Comparison of ENCODE assay signal across 25 mouse cellular contexts in the genomic region with DNA sequence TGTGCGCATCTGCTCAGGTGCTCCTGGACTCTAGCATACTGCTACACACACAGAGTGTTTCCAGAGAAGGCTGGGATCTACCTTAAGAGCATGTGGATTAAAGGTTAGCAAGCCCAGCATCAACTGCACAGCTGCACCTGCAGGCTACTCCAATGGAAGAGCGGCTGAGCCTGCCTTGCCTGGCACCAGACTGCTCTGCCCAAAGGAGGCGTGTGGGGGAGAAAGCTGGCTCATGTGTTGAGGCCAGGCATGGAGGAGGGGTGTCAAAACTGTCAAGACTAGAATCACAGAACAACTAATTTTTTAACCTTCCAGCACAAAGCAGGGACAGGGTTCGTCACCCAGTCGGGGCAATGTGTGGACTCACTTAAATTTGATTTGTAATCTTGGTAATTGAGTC. TPM values are rescaled to one million over a fixed set of nuclear protein-coding genes. Genes with fewer than 3 reads are reported as not detected.
"Had no signal": no experiment of that assay in that cellular context is flagged by ENCODE, and none has a peak within 500 bp of the region (broad histone marks: within the 10 kb centered on the region; RNA-seq: fewer than 3 reads in every experiment).

No protein-coding gene starts in this region.

- ATAC-seq: intestine, embryonic 16.5 days; midbrain, embryonic 13.5 days; midbrain, embryonic 16.5 days had no signal

- H3K9me3 ChIP-seq: lung, embryonic 15.5 days had no signal

- H3K4me3 ChIP-seq: lung, embryonic 15.5 days; megakaryocyte, embryonic 14.5 days; midbrain, embryonic 10.5 days; midbrain, embryonic 13.5 days; myocyte had no signal

- H3K4me1 ChIP-seq: lung, embryonic 15.5 days; megakaryocyte, embryonic 14.5 days; midbrain, embryonic 10.5 days; midbrain, embryonic 13.5 days had no signal

- H3K36me3 ChIP-seq: lung, embryonic 15.5 days; midbrain, embryonic 10.5 days; midbrain, embryonic 13.5 days had no signal

- H3K27me3 ChIP-seq: lung, embryonic 15.5 days; midbrain, embryonic 13.5 days had no signal

- H3K27ac ChIP-seq: liver, embryonic 14.5 days; lung, embryonic 15.5 days; midbrain, embryonic 10.5 days; midbrain, embryonic 13.5 days; stomach, postnatal 0 days had no signal

- H3K9ac ChIP-seq: liver, embryonic 14.5 days; lung, embryonic 15.5 days; midbrain, embryonic 13.5 days had no signal

- H3K4me2 ChIP-seq: lung, embryonic 15.5 days; midbrain, embryonic 13.5 days had no signal

- DNase-seq: kidney, adult 18-20 months; kidney, postnatal 10 days; kidney, postnatal 36 days; left cerebral cortex, postnatal 4 days; lung, adult 18-20 months; lung, postnatal 10 days; lung, postnatal 36 days; thymus, adult 18-20 months; thymus, postnatal 36 days had no signal

RNA-seq across cellular contexts. Expression of gene 1700024G13Rik, which starts 23.9 kb away (rescaled TPM):
- polyA plus RNA-seq: intestine, embryonic 16.5 days; kidney, embryonic 14.5 days; limb, embryonic 14.5 days; liver, adult 2 months; liver, embryonic 14.5 days; midbrain, embryonic 10.5 days; myocyte; neural tube, embryonic 11.5 days; neural tube, embryonic 14.5 days; stomach, embryonic 14.5 days; stomach, postnatal 0 days; urinary bladder, adult 2 months had no signal

RNA-seq across cellular contexts. Expression of gene Slc18a3, which starts 52.6 kb away (rescaled TPM):
- polyA plus RNA-seq: kidney, embryonic 14.5 days; liver, adult 2 months; liver, embryonic 14.5 days; myocyte had no signal

RNA-seq across cellular contexts. Expression of gene Chat, which starts 53.7 kb away (rescaled TPM):
- polyA plus RNA-seq: liver, adult 2 months; liver, embryonic 14.5 days; myocyte had no signal
